Mouse (Mus musculus): ENCODE results near the gene Dusp14.

Gene Dusp14

DNA sequence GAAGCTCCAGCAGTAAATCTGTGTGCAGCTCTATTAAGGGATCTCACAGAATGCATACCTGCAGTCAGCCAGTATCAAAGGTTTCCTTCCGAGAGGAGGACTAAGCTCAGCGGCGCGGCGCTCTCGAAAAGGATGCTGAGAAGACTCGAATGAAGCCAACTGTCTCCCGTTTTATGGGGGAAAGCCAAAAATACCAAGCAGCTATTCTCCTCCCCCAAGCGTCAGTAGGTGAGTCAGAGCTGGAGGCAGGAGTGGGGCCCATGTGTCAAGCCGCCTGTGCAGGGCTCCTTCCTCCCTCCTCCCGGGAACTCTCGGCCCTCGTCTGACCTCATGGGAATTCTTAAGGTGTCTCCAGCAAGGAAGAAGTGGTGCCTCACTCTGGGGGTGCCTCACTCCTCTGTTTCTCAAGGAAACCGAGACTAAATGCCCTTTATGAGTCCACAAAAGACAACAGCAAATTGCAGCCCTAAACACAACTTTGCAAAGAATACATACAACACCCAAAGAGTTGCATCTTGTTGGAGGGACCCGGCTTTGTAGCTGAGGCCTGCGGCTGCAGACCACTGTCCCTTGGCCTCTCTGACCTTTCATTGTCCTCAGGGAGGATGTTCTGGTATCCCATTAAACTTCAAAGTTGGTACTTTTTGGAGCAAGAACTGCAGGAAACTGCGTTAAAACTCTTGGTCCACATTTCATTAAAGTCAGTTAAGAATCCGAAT is 2.0 kb downstream of the Dusp14 start:
- DNase-seq: no peak

DNA sequence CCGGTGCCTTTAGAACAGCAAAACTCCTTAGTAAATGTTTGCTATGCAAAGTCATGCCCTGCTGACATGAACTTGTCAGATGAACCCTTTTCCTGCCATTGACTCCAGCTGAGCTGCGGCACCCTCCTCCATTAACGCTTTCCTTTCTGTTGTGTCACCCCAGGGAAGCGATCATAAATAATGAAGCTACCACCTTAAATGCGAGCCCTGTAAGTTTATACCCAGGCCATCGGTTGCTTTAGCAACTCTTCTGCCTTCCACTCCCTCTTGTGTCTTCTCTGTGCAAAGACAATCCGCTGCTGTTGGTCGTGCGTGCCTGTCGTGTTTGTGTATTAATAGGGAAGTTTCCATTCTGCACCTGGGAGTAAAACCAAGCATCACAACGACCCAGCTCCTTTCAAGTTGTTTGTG is 3.0 kb downstream of the Dusp14 start:
- no peak for DNase-seq

DNA sequence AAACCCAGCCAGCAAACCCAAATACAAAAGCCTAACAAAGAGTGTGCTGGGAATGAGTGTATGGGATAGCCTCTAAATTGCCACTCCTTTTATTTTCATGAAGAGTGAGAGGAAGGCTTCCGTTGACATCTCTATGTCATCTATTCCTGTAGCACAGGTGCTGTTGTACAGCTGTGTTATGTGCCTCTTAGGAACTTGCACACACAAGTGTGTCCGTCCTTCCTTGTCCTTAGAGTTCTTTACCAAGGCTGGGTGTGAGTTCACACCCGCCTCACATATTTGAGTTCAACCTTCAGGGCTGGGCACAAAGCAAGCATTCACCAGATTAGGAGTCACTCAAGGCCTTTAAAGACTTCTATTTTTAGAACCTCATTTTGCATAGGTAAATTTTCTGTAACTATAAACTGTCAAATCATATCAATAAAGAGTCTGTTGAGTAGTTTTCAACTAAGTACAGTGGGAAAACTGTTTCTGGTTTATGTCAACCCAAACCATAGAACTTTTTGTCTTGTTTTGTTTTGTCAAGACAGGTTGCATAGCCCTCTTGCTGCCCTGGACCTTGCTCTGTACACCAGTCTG is 5.3 kb downstream of the Dusp14 start:
- no peak for DNase-seq

DNA sequence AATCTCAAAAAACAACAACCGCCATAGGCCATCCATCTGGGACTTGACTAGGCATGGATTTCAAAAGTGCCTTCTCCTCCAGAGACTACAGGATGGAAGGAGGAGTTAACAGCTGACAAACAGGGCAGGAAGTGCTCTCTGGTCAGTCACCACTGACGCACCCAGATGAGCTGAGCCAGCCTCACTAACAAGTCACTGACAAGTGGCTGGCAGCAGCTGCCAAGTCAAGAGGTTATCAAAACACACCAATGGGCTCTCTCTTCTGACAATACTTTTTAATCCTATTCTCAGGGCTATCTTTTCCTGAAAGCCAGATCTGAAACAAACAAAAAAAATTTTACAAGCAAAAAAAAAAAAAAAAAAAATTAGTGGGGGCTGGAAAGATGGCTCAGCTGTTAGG is 6.3 kb downstream of the Dusp14 start:
- DNase-seq: no peak

DNA sequence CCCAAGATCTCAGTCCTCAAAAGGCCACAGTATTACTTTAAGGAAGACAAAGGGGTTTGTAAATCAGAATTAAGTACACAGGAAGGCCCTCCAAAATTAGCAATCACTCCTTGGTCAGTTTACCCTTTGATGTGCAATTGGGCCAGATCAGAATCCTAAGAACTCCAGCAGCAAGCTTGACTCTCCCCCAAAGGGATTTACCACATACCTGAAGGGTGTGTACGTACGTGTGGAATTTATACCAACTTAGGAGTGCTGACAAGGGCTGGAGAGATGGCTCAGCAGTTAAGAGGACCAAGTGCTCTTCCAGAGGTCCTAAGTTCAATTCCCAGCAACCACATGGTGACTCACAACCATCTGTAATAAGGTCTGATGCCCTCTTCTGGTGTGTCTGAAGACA is 7.2 kb downstream of the Dusp14 start:
- no peak for DNase-seq

DNA sequence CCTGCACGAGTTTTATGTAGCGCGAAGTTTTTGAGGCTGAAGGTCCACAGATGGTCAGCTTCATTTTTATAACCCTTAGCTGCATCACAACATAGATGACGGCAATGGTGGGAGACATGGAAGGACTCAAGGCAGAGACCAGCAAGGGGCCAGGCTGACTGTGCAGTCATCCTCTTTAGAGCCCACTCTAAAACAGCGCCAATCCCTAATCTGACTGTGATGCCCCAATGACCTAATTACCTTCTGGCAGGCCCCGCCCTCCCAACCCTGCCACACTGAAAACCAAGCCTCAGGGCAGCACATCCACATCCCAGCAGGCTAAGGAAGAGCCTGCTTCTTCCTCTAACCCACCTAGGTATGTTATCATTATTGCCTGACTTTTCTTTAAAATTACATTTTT is 8.4 kb downstream of the Dusp14 start:
- DNase-seq: no peak

DNA sequence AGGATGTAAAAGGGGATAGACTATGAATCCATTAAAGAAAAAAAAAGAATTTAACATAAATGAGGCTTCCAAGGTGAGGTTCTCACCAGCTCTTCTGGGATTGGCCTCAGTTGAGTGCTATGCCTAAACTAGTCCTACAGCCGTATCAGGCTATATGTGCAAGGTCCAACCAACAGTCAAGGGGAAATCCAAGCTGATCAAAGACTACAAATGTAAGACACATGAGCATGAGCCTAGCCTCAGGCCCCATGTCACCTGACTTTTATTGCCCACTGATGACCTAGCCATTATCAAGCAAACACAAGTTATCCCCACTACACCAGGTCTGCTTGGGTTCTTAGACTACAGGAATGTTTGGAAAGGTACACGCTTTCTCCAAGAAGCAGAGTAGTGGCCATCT is 9.3 kb downstream of the Dusp14 start:
- no peak for DNase-seq

DNA sequence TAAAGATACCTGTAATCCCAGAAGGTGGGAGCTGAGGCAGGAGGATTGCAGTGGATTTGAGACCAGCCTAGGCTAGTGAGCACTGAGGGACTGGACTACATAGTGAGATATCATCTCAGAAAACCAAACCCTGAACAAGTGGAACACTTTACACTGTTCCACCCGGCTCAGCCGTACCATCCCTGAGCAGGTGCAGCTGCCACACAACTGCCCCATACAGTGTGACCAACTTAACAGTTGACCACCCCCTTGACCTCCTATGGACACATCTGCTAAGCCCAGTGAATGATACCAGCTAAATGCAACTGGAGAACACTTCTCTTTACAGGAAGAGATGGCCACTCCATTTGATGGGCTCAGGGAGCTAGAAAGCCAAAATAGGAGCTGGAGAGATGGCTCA is 11.6 kb downstream of the Dusp14 start:
- no peak for DNase-seq

DNA sequence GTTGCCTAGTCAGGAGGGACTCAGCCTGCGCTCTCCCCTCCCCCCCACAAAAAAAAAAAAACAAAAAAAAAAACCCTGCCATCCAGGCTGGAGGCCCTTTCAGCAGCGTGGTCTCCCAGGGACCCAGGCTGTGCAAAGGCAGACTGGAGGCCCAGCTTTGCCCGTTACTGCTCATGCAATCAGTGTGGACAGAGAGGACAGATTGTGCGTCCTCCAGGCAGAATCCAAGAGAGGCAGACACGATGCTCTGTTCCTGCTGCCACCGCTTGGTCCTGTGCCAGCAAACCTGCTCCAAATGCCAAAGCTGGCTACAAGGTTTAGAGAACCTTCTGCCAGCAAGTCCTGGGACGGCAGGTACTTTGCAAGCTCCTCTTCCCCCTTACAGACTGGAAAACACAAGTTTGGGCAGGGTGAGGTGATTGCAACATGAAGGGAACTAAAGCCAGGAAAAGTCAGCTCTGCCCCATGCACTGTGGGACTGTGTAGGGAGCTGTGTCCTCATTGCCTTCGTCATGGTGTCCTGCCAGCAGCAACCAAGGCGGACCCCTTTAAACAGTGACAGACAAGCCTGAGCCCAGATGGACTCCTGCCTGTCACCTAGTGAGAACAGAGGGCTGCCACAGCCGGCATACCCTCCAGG is 15.4 kb downstream of the Dusp14 start:
- no peak for DNase-seq

DNA sequence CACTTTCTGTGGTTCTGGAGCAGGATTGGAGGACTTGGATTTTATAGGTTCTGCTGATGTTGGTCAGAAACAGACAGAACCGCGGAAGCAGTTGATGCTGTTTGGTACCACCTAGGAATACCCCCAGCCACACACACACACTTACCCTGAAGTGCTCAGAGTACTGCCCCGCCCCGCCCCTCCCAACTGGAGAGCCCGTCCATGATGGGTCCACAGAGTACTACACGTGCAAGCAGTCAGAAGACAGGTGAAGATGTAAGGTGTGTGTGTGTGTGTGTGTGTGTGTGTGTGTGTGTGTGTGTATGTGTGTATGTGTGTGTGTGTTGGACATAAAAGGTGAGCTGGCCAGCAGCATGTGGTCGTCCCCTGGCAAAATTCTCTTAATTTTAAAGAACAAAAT is 16.0 kb downstream of the Dusp14 start:
- DNase-seq: no peak

DNA sequence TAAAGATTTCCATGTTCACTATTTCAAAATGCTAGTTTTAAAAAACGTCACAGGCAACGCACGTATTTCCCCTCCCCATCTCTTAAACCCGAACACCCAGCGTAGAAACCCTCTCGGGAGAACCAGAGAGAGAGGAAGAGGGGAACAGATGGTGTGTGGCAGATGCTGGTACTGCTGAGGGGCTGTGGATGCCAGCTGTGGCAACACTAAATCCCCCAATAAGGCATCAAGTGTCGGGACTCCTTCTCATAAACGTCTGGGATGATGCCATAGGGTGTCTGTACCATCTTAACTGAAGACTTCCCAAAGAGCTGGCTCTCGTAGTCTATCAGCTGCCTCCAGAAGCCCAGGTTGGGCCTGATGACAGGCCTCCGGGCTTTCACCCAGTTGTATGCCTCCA is 20.6 kb downstream of the Dusp14 start:
- DNase-seq: no peak

DNA sequence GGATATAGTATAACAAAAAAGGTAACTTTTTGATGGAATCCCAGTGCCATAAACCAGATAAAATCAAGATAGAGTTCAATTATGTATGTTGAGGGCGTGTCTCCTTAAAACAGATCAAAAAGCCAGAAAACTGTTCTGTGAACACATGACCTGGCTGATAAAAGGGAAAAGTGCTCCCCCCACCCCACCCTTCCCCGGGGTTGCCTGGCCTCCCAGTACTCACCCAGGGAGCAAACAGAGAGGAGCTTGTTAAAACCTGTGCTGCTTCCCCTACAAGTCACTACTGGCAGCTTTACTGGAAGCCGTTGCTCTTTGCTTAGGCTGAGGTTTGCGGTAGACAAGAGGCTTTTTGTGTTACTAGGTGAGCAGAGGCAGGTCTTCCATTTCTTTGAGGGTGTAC is 21.8 kb downstream of the Dusp14 start:
- no peak for DNase-seq

DNA sequence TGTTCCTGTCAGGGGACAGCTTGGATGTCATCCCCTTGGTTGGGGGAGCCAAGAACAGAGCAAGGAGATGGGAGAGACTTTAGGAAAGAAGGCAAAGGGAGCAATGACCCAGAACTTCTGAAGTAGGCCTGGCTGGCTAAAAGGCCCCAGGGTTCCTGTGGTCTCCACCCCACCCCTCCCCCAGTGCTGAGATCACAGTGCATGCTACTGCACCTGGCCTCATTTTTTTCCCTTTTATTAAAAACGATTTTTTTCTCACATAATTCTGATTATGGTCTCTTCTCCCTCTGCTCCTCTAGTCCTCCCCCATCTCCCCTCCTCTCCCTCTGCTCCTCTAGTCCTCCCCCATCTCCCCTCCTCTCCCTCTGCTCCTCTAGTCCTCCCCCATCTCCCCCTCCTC is 24.1 kb downstream of the Dusp14 start:
- no peak for DNase-seq

DNA sequence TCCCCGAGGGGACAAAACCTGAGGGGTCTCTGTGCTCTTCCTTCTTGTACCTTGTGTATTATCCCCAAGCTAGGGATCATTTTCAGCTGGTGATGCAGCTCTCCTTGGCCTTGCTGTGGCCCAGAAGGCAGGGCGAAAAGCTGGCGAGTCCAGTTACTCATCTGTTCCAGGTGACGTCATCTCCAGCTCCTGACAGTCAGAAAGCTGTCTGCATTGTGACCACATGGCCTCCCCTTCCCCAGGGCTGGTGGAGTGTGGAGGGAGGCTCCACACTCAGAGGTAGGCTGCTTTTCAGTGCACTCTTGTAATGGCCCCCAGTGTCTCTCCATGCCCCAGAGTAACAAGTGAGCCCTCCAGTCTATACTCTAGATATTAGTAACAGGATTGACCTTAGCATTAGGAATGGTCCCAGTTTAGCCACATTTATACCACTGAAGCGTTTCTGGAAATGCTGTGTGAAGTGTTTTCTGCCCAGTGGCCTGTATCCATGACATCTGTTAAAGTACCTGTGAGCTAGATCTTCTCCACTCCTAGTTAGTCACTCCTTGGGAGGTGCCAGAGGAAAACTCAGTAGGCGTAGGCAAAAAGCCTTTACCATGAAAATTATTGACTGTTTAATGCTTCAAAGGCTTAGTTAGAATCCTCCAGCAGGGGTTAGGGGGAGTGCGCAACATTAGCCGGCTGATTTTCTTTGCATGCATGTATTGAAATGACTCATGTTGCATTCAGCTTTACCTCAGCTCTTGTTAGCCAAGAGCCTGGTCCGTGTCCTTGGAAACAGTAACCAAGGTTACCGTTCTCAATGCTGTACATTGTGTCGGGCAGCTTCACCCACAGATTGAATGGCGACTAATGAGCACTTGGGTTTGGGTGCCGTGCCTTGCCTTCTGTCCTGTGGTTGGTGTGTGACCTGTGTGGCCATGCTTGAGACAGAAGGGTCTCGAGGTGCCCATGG is 26.0 kb downstream of the Dusp14 start:
- DNase-seq: no peak

DNA sequence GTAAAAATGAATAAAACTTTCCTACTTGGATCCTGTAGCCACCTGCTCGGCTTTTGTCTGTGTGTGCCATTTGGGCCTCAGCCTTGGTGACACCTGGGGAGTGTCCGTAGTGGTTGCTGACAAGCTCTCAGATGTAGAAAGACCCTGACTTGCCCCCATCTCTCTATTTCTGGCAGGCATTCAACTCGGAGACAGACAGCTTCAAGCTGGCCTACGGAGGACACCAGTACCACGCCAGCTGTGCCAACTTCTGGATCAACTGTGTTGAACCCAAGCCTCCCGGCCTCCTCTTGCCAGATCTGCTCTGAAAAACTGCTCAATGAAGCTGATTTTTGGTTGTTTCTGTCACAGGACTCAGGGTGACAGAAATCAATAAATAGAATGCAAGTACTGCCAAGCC is 28.4 kb downstream of the Dusp14 start:
- DNase-seq: no peak

DNA sequence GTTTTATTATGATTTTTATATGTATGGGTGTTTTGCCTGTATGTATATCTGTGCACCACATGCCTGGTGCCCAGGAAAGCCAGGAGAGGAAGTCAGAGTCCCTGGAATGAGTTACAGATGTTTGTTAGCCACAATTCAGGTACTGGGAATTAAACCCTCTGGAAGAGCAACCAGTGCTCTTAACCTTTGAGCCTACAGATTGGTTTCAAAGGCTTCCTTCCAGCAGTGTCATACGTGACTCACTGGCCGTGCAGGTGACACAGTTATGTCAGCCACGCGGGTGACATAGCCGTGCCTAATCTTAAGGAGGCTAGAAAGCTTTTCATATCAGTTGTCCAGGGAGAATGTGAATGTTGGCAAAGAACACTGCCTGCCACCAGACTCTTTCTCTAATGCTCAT is 35.4 kb downstream of the Dusp14 start:
- no peak for DNase-seq

DNA sequence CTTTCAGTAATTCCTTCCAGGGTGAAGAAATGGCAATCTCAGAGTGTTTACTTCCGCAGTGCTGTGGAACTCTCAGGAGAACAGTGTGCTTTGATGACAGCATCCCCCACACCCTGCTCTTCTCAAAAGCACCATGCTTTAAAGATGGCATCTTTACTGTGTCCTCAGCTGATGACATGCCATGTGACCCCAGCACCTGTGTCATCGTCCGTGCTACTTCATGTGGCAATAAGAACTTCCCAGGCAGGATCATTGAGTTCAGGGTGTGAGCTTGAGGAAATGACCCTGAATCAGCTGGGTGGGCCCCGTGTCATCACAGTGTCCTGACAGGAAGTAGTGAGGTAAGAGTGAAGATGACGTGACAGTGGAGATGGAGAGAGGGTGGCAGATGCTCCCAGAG is 36.5 kb downstream of the Dusp14 start:
- DNase-seq: no peak

DNA sequence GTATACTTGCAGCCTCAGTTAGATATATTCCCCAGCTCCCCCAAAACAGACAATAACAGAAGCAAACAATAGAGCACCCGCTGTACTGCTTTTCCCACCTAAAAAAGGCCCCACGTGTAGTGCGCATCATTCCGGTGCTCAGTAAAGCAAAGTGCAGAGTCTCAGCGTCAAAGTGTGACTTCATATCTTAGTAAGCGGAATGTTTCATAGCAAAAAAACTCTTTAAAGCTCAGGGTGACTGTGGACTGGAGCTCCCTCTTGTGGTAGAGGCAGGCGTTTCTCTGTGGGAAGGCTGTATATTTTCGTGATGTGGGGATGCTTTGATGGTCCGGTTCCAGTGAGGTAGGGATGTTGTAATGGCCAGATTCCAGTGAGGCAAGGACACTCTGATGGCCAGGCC is 37.1 kb downstream of the Dusp14 start:
- peak; percentile 46 to 49 for DNase-seq

DNA sequence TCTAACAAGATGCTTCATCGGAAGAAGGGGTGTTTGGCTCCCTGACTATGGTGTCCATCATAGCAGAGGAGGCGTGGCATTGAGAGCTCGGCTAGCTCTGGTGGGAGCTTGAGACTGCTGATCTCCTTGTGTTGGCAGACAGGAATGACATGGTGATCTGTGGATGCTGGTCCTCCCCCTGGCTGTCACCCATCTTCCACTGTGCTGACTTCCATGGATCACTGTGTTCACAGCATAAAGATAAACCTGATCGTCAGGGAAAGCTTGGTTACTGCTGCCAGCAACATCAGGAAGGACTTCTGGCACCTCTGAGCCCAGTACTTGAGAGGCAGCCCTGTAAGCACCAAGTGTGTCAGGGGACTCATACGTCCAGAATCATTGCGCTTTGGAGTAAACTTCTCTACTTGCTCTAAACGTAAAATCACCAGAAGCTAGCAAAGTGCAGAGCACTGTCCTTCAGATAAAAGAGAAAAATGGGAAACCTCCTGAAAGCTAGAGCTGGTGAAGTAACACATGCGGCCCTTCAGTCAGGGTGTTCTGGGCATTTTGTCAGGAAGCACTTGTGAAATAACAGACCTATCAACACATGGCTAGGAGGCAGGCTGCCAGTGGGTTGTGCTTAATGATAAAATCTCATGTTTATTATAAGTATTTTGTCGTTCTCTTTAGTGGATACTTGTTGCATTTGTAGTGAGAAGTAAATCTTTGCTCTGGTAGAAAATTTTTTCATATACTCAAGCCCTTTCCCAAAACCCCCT is 40.6 kb downstream of the Dusp14 start:
- no peak for DNase-seq

DNA sequence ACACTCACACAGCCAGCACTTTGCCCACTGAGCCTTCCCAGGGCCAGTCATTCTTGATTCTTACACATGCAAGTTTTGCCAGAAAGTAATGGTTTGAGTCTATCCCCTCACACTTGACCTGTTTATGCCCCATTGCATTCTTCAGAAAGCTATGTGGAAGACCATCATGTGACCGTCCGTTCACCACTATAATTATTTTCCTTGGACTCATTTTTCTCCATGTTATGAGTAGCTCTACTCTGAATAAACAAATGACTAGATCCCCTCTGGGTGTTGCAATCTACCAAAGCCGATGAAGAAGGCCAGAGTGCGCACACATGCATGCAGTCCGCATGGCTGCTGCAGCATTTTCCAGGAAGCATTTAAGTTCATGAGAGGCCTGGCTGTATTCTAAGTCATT is 41.8 kb downstream of the Dusp14 start:
- no peak for DNase-seq

DNA sequence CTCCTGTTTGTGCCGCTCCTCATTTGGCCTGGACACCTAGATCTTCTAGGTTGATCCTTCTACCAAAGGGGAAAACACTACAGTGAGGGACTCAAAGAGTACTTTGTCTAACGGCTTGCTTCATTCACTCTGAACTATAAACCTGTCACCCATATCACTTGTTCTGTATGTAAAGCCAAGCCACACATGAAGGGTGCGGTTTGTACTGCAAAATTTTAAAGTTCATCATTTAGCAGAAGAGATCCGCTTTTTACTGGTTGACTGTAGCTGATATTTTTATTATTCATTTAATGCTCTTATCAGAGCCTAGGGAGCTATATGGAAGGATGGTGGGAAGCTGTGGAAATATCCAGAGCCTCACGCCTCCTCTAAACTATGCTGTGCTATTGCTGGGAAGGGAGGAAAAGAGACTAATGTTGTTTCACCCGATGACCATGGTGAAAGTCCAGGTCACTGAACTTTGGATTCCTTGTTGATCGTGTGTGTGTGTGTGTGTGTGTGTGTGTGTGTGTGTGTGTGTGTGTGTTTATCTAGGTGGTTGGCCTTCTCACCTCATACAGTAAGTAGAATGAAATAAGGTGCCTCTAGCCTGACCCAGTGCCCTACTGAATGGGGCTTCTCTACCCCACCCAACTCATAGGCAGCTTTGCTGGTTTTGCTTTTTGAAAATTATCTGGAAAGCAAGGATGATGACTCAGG is 52.1 kb downstream of the Dusp14 start:
- no peak for DNase-seq

Data from thymus, postnatal 36 days (tissue).